Mouse (Mus musculus): Measurements from ENCODE around the gene 4930556J24Rik. TPM values are rescaled to one million over a fixed set of nuclear protein-coding genes. Genes with fewer than 3 reads are reported as not detected.

The 4930556J24Rik gene
- total and polyA plus RNA-seq, 3 experiments = 0.31 to 0.47 TPM; not detected in 1

DNA sequence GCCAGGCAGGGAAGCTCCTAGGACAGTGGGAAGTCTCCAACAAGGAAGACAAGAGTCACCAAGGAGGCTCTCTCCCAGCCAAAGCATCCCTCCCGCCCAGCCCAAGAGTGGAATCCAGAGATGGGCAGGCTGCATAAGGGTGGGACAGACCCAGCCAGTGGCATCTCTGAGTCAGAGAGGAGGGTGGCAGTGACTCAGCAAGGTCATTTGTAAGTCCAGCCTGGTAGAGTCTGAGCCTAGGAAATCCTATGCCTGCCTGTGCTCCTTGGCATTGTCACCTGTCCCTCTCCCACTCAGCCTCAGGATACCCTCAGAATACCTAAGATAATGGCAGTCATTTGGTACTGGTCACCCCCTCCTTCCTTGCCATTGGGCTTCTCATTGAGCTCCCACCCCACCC, 71.1 kb downstream of the 4930556J24Rik start:
- no peaks in the 10 kb centered on the region for H3K36me3 ChIP-seq (ENCODE audit: control insufficient read depth in 1 of 2, insufficient read depth in 2 of 2, low read length in 2 of 2)

DNA sequence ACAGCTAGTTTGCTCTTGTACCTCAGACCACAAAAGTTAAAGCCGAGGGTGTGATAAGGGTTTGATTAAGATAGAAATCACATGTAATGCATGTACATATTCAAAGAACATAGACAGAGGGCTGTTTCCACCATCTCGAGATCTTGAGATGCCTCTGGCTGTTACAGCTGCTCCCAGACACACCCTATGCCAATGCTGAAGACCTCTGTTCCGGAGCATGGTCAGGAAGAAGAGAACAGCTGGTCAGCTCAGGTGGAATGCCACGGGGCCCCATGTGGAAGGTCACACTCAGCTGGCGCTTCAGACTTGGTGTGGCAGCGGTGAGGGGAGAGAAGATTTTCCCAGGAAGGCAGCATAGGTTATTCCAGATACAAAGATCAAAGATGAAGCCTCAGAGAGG, 71.9 kb downstream of the 4930556J24Rik start:
- no peaks in the 10 kb centered on the region for H3K36me3 ChIP-seq (ENCODE audit: control insufficient read depth in 1 of 2, insufficient read depth in 2 of 2, low read length in 2 of 2)
- no peak overlapping the region for H3K27ac ChIP-seq (ENCODE audit: control insufficient read depth, low read depth, low read length)
- peaks cover 0 to under 1% of the 10 kb centered on the region in 2 experiments; a peak in 1 of 4 replicates for H3K4me1 ChIP-seq (ENCODE audit: control insufficient read depth in 1 of 2, insufficient read depth in 2 of 2, low read length in 2 of 2)
- H3K79me2 ChIP-seq (ENCODE audit: control insufficient read depth, insufficient read depth, low read length, poor library complexity) = no peaks in the 10 kb centered on the region
- H3K27me3 ChIP-seq (ENCODE audit: control insufficient read depth in 1 of 2, insufficient read depth in 2 of 2, low read length in 2 of 2) = no peaks in the 10 kb centered on the region
- no peak overlapping the region for H3K9ac ChIP-seq (ENCODE audit: control insufficient read depth, low read depth, low read length, poor library complexity, severe bottlenecking)
- no peak for DNase-seq (ENCODE audit: low read depth, low spot score)
- no peak overlapping the region for H3K4me3 ChIP-seq (ENCODE audit: control insufficient read depth in 1 of 2, insufficient read depth in 1 of 2, low read depth in 2 of 2, low read length in 2 of 2)
- no peaks in the 10 kb centered on the region for H3K9me3 ChIP-seq (replicated peaks; ENCODE audit: insufficient read depth, low read length)
- TF ChIP-seq ZKSCAN1 (IDR thresholded peaks at IDR 0.05; ENCODE audit: low read depth, low read length) = no peak
- TF ChIP-seq JUND (IDR thresholded peaks at IDR 0.05; ENCODE audit: low read depth, low read length) = no peak
- no peak for TF ChIP-seq GABPA (IDR thresholded peaks at IDR 0.05; ENCODE audit: low read depth, low read length)
- TF ChIP-seq USF1 (IDR thresholded peaks at IDR 0.05; ENCODE audit: low read depth, low read length) = no peak
- TF ChIP-seq TCF12 (IDR thresholded peaks at IDR 0.05; ENCODE audit: low read depth, low read length) = no peak
- no peak for TF ChIP-seq MAX (IDR thresholded peaks at IDR 0.05; ENCODE audit: low read length)
- TF ChIP-seq MYB (IDR thresholded peaks at IDR 0.05; ENCODE audit: low read depth, low read length) = no peak
- no peak for TF ChIP-seq TBP (IDR thresholded peaks at IDR 0.05; ENCODE audit: low read depth, low read length)
- no peak for TF ChIP-seq NELFE (IDR thresholded peaks at IDR 0.05; ENCODE audit: low read depth, low read length)
- no peak for TF ChIP-seq POLR2AphosphoS2 (IDR thresholded peaks at IDR 0.05; ENCODE audit: low read length)
- no peak for TF ChIP-seq MXI1 (IDR thresholded peaks at IDR 0.05; ENCODE audit: low read depth, low read length)
- TF ChIP-seq MAZ (IDR thresholded peaks at IDR 0.05; ENCODE audit: low read depth, low read length) = no peak
- no peak for TF ChIP-seq SMC3 (IDR thresholded peaks at IDR 0.05; ENCODE audit: low read depth, low read length)
- no peak for TF ChIP-seq RAD21 (IDR thresholded peaks at IDR 0.05; ENCODE audit: low read depth, low read length)
- TF ChIP-seq ZC3H11A (IDR thresholded peaks at IDR 0.05; ENCODE audit: low read depth, low read length) = no peak
- TF ChIP-seq POLR2AphosphoS5 (IDR thresholded peaks at IDR 0.05; ENCODE audit: borderline replicate concordance, low read depth, low read length) = no peak

More for the DNA sequence above, 71.1 kb downstream of the 4930556J24Rik start:
- H3K9ac ChIP-seq (ENCODE audit: control insufficient read depth, low read depth, low read length, poor library complexity, severe bottlenecking) = no peak overlapping the region
- H3K4me1 ChIP-seq (ENCODE audit: control insufficient read depth in 1 of 2, insufficient read depth in 2 of 2, low read length in 2 of 2) = peaks cover 0 to 9% of the 10 kb centered on the region in 2 experiments; a peak in 3 of 4 replicates
- no peaks in the 10 kb centered on the region for H3K27me3 ChIP-seq (ENCODE audit: control insufficient read depth in 1 of 2, insufficient read depth in 2 of 2, low read length in 2 of 2)
- H3K9me3 ChIP-seq (replicated peaks; ENCODE audit: insufficient read depth, low read length) = no peaks in the 10 kb centered on the region
- TF ChIP-seq TAL1 (IDR thresholded peaks at IDR 0.05; ENCODE audit: low read length) (no peak), MAX (IDR thresholded peaks at IDR 0.05; ENCODE audit: low read length) (no peak), RCOR1 (IDR thresholded peaks at IDR 0.05; ENCODE audit: low read depth, low read length) (no peak), MXI1 (IDR thresholded peaks at IDR 0.05; ENCODE audit: low read depth, low read length) (no peak), RAD21 (IDR thresholded peaks at IDR 0.05; ENCODE audit: low read depth, low read length) (no peak), SIN3A (IDR thresholded peaks at IDR 0.05; ENCODE audit: low read length) (no peak), ELF1 (IDR thresholded peaks at IDR 0.05; ENCODE audit: low read depth, low read length) (no peak), MYB (IDR thresholded peaks at IDR 0.05; ENCODE audit: low read depth, low read length) (no peak), MEF2A (IDR thresholded peaks at IDR 0.05; ENCODE audit: extremely low read depth, insufficient replicate concordance, low read depth, low read length, poor library complexity, severe bottlenecking) (no peak), MYC (IDR thresholded peaks at IDR 0.05; ENCODE audit: low read depth, low read length) (no peak), USF1 (IDR thresholded peaks at IDR 0.05; ENCODE audit: low read depth, low read length) (no peak), KAT2A (conservative IDR thresholded peaks at IDR 0.05; ENCODE audit: low read depth, low read length) (no peak), JUND (IDR thresholded peaks at IDR 0.05; ENCODE audit: low read depth, low read length) (no peak), UBTF (IDR thresholded peaks at IDR 0.05; ENCODE audit: borderline replicate concordance, insufficient read depth, low read depth, low read length) (no peak)
- H3K4me3 ChIP-seq (ENCODE audit: control insufficient read depth in 1 of 2, insufficient read depth in 1 of 2, low read depth in 2 of 2, low read length in 2 of 2) = no peak overlapping the region
- H3K79me2 ChIP-seq (ENCODE audit: control insufficient read depth, insufficient read depth, low read length, poor library complexity) = peaks cover 3% of the 10 kb centered on the region; the same call in 1 of the 2 replicates
- no peak overlapping the region for H3K27ac ChIP-seq (ENCODE audit: control insufficient read depth, low read depth, low read length)
- no peak for DNase-seq (ENCODE audit: low read depth, low spot score)

Data from MEL (cell line).